Mouse (Mus musculus): ENCODE measurements at regions not wholly inside any gene's neighbourhood (a gene's known extent, or its start where the extent isn't known, plus 50 kb on each side); places are given as distances from the start of the nearest gene placed in this dataset.

- no peak overlapping the region for H3K9ac ChIP-seq (replicated peaks; ENCODE audit: low read depth)
- no peak overlapping the region for H3K27ac ChIP-seq (ENCODE audit: low read length)
- no peaks in the 10 kb centered on the region for H3K27me3 ChIP-seq (replicated peaks; ENCODE audit: insufficient read depth, low read length)
- no peaks in the 10 kb centered on the region for H3K36me3 ChIP-seq (ENCODE audit: insufficient read depth, low read length)
- peaks cover 8% of the 10 kb centered on the region for H3K4me1 ChIP-seq (ENCODE audit: insufficient read depth, low read depth, low read length)
- H3K4me2 ChIP-seq (replicated peaks; ENCODE audit: low read depth, low read length): no peak overlapping the region
- ATAC-seq: no peak
- no peaks in the 10 kb centered on the region for H3K9me3 ChIP-seq (ENCODE audit: low read length)
- TF ChIP-seq CTCF (IDR thresholded peaks at IDR 0.05) (peak; percentile 79), EP300 (IDR thresholded peaks at IDR 0.05) (peak; percentile 34; the same call in 1 of the 2 replicates)
- 7% methylated on average over 12 of the region's 13 CpGs for WGBS
- H3K4me3 ChIP-seq (ENCODE audit: low read depth, low read length): no peak overlapping the region
- DNase-seq (ENCODE audit: low spot score): peak; percentile 85
Observed at GRCm38 (mm10) chr15:10872322-10872967, 79.7 kb upstream of the C1qtnf3 start.

- no peaks in the 10 kb centered on the region for H3K4me1 ChIP-seq (ENCODE audit: insufficient read depth, low read depth, low read length)
- H3K9ac ChIP-seq (replicated peaks; ENCODE audit: low read depth): no peak overlapping the region
- no peaks in the 10 kb centered on the region for H3K9me3 ChIP-seq (ENCODE audit: low read length)
- no peaks in the 10 kb centered on the region for H3K27me3 ChIP-seq (replicated peaks; ENCODE audit: insufficient read depth, low read length)
- H3K4me2 ChIP-seq (replicated peaks; ENCODE audit: low read depth, low read length): no peak overlapping the region
- H3K27ac ChIP-seq (ENCODE audit: low read length): no peak overlapping the region
- no peaks in the 10 kb centered on the region for H3K36me3 ChIP-seq (ENCODE audit: insufficient read depth, low read length)
- 36% methylated on average over 5 of the region's 5 CpGs for WGBS
- no peak for ATAC-seq
- H3K4me3 ChIP-seq (ENCODE audit: low read depth, low read length): no peak overlapping the region
- DNase-seq (ENCODE audit: low spot score): no peak
- TF ChIP-seq CTCF (IDR thresholded peaks at IDR 0.05): no peak
- no peak for TF ChIP-seq EP300 (IDR thresholded peaks at IDR 0.05)
Observed at GRCm38 (mm10) chr15:10876328-10876727, 75.8 kb upstream of the C1qtnf3 start.

GRCm38 (mm10) chr15:10881726-10882125 lies 70.4 kb upstream of the C1qtnf3 start:
- DNase-seq (ENCODE audit: low spot score): no peak

GRCm38 (mm10) chr15:10887990-10888389 lies 64.1 kb upstream of the C1qtnf3 start:
- ATAC-seq: no peak
- TF ChIP-seq EP300 (IDR thresholded peaks at IDR 0.05) (no peak), CTCF (IDR thresholded peaks at IDR 0.05) (no peak)
- Histone ChIP-seq H3K4me3 (ENCODE audit: low read depth, low read length) (no peak overlapping the region), H3K27me3 (replicated peaks; ENCODE audit: insufficient read depth, low read length) (no peaks in the 10 kb centered on the region), H3K9ac (replicated peaks; ENCODE audit: low read depth) (no peak overlapping the region), H3K4me1 (ENCODE audit: insufficient read depth, low read depth, low read length) (no peaks in the 10 kb centered on the region), H3K4me2 (replicated peaks; ENCODE audit: low read depth, low read length) (no peak overlapping the region), H3K27ac (ENCODE audit: low read length) (no peak overlapping the region), H3K36me3 (ENCODE audit: insufficient read depth, low read length) (no peaks in the 10 kb centered on the region), H3K9me3 (ENCODE audit: low read length) (peaks cover 5% of the 10 kb centered on the region; the same call in 1 of the 2 replicates)
- 88% methylated on average over 6 of the region's 6 CpGs for WGBS
- DNase-seq (ENCODE audit: low spot score): no peak

More at GRCm38 (mm10) chr15:10881726-10882125, 70.4 kb upstream of the C1qtnf3 start:
- Histone ChIP-seq H3K4me2 (replicated peaks; ENCODE audit: low read depth, low read length) (no peak overlapping the region), H3K4me1 (ENCODE audit: insufficient read depth, low read depth, low read length) (no peaks in the 10 kb centered on the region), H3K36me3 (ENCODE audit: insufficient read depth, low read length) (no peaks in the 10 kb centered on the region), H3K4me3 (ENCODE audit: low read depth, low read length) (no peak overlapping the region), H3K9ac (replicated peaks; ENCODE audit: low read depth) (no peak overlapping the region), H3K9me3 (ENCODE audit: low read length) (peaks cover 5% of the 10 kb centered on the region; the same call in 1 of the 2 replicates), H3K27ac (ENCODE audit: low read length) (no peak overlapping the region), H3K27me3 (replicated peaks; ENCODE audit: insufficient read depth, low read length) (no peaks in the 10 kb centered on the region)
- no peak for ATAC-seq
- TF ChIP-seq CTCF (IDR thresholded peaks at IDR 0.05) (no peak), EP300 (IDR thresholded peaks at IDR 0.05) (no peak)
- WGBS: 81% methylated on average over 1 of the region's 1 CpGs

GRCm38 (mm10) chr15:10890220-10890921 lies 61.8 kb upstream of the C1qtnf3 start:
- no peak overlapping the region for H3K4me2 ChIP-seq (replicated peaks; ENCODE audit: low read depth, low read length)
- peak; percentile 81 for DNase-seq (ENCODE audit: low spot score)
- H3K27me3 ChIP-seq (replicated peaks; ENCODE audit: insufficient read depth, low read length): no peaks in the 10 kb centered on the region
- no peak overlapping the region for H3K9ac ChIP-seq (replicated peaks; ENCODE audit: low read depth)
- no peak overlapping the region for H3K27ac ChIP-seq (ENCODE audit: low read length)
- ATAC-seq: peak; percentile 76
- WGBS: 15% methylated on average over 8 of the region's 8 CpGs
- H3K4me3 ChIP-seq (ENCODE audit: low read depth, low read length): no peak overlapping the region
- H3K4me1 ChIP-seq (ENCODE audit: insufficient read depth, low read depth, low read length): no peaks in the 10 kb centered on the region
- TF ChIP-seq EP300 (IDR thresholded peaks at IDR 0.05) (no peak), CTCF (IDR thresholded peaks at IDR 0.05) (no peak)
- no peaks in the 10 kb centered on the region for H3K9me3 ChIP-seq (ENCODE audit: low read length)
- no peaks in the 10 kb centered on the region for H3K36me3 ChIP-seq (ENCODE audit: insufficient read depth, low read length)

GRCm38 (mm10) chr15:10898309-10898708 lies 53.8 kb upstream of the C1qtnf3 start:
- Histone ChIP-seq H3K4me3 (ENCODE audit: low read depth, low read length) (no peak overlapping the region), H3K4me2 (replicated peaks; ENCODE audit: low read depth, low read length) (no peak overlapping the region), H3K27ac (ENCODE audit: low read length) (no peak overlapping the region), H3K9me3 (ENCODE audit: low read length) (no peaks in the 10 kb centered on the region), H3K4me1 (ENCODE audit: insufficient read depth, low read depth, low read length) (no peaks in the 10 kb centered on the region), H3K36me3 (ENCODE audit: insufficient read depth, low read length) (no peaks in the 10 kb centered on the region), H3K9ac (replicated peaks; ENCODE audit: low read depth) (no peak overlapping the region), H3K27me3 (replicated peaks; ENCODE audit: insufficient read depth, low read length) (no peaks in the 10 kb centered on the region)
- DNase-seq (ENCODE audit: low spot score) (no peak), ATAC-seq (no peak)
- no peak for TF ChIP-seq EP300 (IDR thresholded peaks at IDR 0.05)
- no peak for TF ChIP-seq CTCF (IDR thresholded peaks at IDR 0.05)
- 58% methylated on average over 5 of the region's 5 CpGs for WGBS

Measured in lung, postnatal 0 days (tissue).